Mouse (Mus musculus): ENCODE data around the gene Mgme1.

DNA sequence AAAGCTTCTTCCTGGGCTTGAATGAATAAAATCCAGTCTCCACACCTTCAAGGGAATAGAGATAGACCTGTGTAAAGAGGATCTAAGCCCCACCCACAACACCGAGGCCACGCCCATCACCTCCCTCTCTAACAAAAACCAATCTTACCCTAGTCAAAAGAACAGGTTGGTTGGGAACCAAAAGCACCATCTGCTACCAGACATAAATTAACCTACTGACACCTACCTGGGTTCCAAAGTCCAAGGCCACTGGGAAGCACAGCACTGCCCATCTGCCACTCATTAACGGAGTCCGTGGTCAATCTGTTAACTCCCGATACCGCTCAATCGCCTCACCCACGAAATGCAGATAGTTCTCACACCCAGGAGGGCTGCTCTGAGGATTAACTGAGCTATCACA is 38.1 kb downstream of the Mgme1 start:
- TF ChIP-seq CTCF (IDR thresholded peaks at IDR 0.05; ENCODE audit: borderline replicate concordance, insufficient read depth, low read depth, low read length): no peak
- TF ChIP-seq POLR2A (IDR thresholded peaks at IDR 0.05; ENCODE audit: borderline replicate concordance, insufficient read depth, low read length): no peak

All from cerebellum, adult 2 months (tissue).